Mouse (Mus musculus) frontal cortex, postnatal 25 days (tissue): ENCODE data around the gene Psd.

Source experiments
- DNase-seq, 2 experiments: peaks; one replicate each; pipeline ENCODE4 v3.0.0; 2022; ENCODE audit warnings: low spot score in 2 of 2

Gene Psd

GRCm38 (mm10) chr19:46338942-46339286, 12.0 kb upstream of the Psd start:
- no peak for DNase-seq

GRCm38 (mm10) chr19:46338331-46338936, 11.5 kb upstream of the Psd start, which contains the start of gene Cuedc2:
Cuedc2 (minus strand) TSS chr19:46338702.
- peak; percentile 99 for DNase-seq

- no peak for DNase-seq
These were observed 10.9 kb upstream of the Psd start for GRCm38 (mm10) chr19:46337719-46338330.

- no peak for DNase-seq
These were observed 7.0 kb upstream of the Psd start for GRCm38 (mm10) chr19:46333906-46334305.

GRCm38 (mm10) chr19:46332721-46333339, 5.9 kb upstream of the Psd start:
- DNase-seq = no peak

- no peak for DNase-seq
These were observed 5.0 kb upstream of the Psd start for GRCm38 (mm10) chr19:46331936-46332335.

GRCm38 (mm10) chr19:46331326-46331725, 4.4 kb upstream of the Psd start:
- DNase-seq = no peak

- DNase-seq = no peak
These were observed 3.7 kb upstream of the Psd start for GRCm38 (mm10) chr19:46330696-46331095.

GRCm38 (mm10) chr19:46329951-46330350, 3.0 kb upstream of the Psd start:
- peak; percentile 66 to 71 for DNase-seq

- DNase-seq = no peak
These were observed 2.2 kb upstream of the Psd start for GRCm38 (mm10) chr19:46329031-46329641.

- DNase-seq = peak; percentile 90 to 94
These were observed 1.4 kb upstream of the Psd start, which contains the start of gene Fbxl15 for GRCm38 (mm10) chr19:46328081-46329030. Fbxl15 (plus strand) TSS chr19:46328184.

- no peak for DNase-seq
These were observed 642 bp upstream of the Psd start for GRCm38 (mm10) chr19:46327531-46328064.

GRCm38 (mm10) chr19:46326019-46326755, 769 bp downstream of the Psd start:
- no peak for DNase-seq

GRCm38 (mm10) chr19:46324918-46325317, 2.0 kb downstream of the Psd start:
- DNase-seq = peak in 1 of 2 experiments; percentile 1

- DNase-seq = no peak
These were observed 2.6 kb downstream of the Psd start for GRCm38 (mm10) chr19:46324366-46324765.

GRCm38 (mm10) chr19:46323716-46324115, 3.2 kb downstream of the Psd start:
- DNase-seq = peak in 1 of 2 experiments; percentile 2

- DNase-seq = peak in 1 of 2 experiments; percentile 2
These were observed 3.9 kb downstream of the Psd start for GRCm38 (mm10) chr19:46322996-46323572.

- DNase-seq = peak in 1 of 2 experiments; percentile 4
These were observed 4.6 kb downstream of the Psd start for GRCm38 (mm10) chr19:46322144-46322995.
